Mouse (Mus musculus) hindbrain, embryonic 14.5 days (tissue): ENCODE results near the gene Dlx1. TPM values are rescaled to one million over a fixed set of nuclear protein-coding genes. Genes with fewer than 3 reads are reported as not detected.

Experiments used
- ATAC-seq: fragments of 200-750 bp; cut with Nextera tagmentation; 2 replicates; pipeline ENCODE4 v1.8.0; 2017; ENCODE audit warnings: moderate number of reproducible peaks, mild to moderate bottlenecking, moderate TSS enrichment, moderate library complexity; ENCODE audit not compliant: low FRiP score
- DNase-seq: peaks from one replicate; pipeline ENCODE4 v3.0.0-alpha.2; 2015; ENCODE audit warnings: low spot score
- H3K27ac ChIP-seq: fragments of 300-500 bp; sonication (generic); 2 replicates; pipeline ENCODE4 v1.5.1; 2014; ENCODE audit warnings: mild to moderate bottlenecking, moderate library complexity
- H3K27me3 ChIP-seq: fragments of 300-500 bp; sonication (generic); 2 replicates; pipeline ENCODE4 v1.6.1; 2014; ENCODE audit warnings: mild to moderate bottlenecking, low read length, mixed read lengths; ENCODE audit not compliant: control insufficient read depth, insufficient read depth
- H3K36me3 ChIP-seq: fragments of 300-500 bp; sonication (generic); replicated peaks from 2 replicates; pipeline ENCODE4 v1.6.1; 2014; ENCODE audit not compliant: control insufficient read depth, insufficient read depth
- H3K4me1 ChIP-seq: fragments of 300-500 bp; sonication (generic); replicated peaks from 2 replicates; pipeline ENCODE4 v1.6.1; 2014; ENCODE audit warnings: antibody characterized with exemption, low read length, mixed read lengths; ENCODE audit not compliant: control insufficient read depth, insufficient read depth
- H3K4me2 ChIP-seq: fragments of 300-500 bp; sonication (generic); replicated peaks from 2 replicates; pipeline ENCODE4 v1.6.1; 2014; ENCODE audit warnings: mild to moderate bottlenecking, moderate library complexity
- H3K4me3 ChIP-seq: fragments of 300-500 bp; sonication (generic); replicated peaks from 2 replicates; pipeline ENCODE4 v1.5.1; 2014; ENCODE audit warnings: mild to moderate bottlenecking, low read length
- H3K9ac ChIP-seq: fragments of 300-500 bp; sonication (generic); 2 replicates; pipeline ENCODE4 v1.6.1; 2014
- H3K9me3 ChIP-seq: fragments of 300-500 bp; sonication (generic); 2 replicates; pipeline ENCODE4 v1.6.1; 2016; ENCODE audit warnings: low read length; ENCODE audit not compliant: control insufficient read depth
- WGBS: fragments of 180-500 bp; shearing (Covaris S2); extraction: QIAGEN DNeasy Blood & Tissue Kit; methylation state at CpG from one replicate; pipeline ENCODE4 v1.1.7; 2014; 5-methylcytosine and 5-hydroxymethylcytosine counted together
- polyA plus RNA-seq: library from polyadenylated mRNA; unstranded; fragments of >200 nt; fragmentation: Nextera tagmentation; extraction: Ambion mirVana; gene quantifications from 2 replicates; pipeline ENCODE4 v1.2.1, GENCODE M21; 2014

The Dlx1 gene
- polyA plus RNA-seq, 1 experiment from 2014 or later: 0.52 TPM

DNA sequence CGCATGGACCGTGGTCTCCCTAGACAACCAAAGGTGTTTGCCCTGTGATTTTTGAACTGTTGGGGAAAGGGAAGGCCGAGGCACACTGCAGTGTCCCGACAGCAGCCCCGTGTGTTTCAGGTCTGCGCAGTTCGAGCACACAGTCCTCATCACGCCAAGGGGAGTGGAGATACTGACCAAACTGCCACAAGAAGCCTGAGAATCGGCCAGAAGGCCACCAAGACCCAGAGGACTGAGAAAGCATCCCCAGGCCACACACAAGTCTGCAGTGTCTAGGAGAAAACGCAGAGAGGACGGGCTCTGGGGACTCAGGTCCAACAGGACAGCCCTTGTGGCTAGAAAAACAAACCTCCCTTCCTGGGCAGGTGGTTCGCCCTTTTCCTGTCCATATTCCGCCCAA is 3.1 kb upstream of the Dlx1 start:
- Histone ChIP-seq H3K27me3 (peaks cover 96% of the 10 kb centered on the region), H3K4me2 (no peak overlapping the region), H3K4me1 (0 out of 2 replicates have a peak, but pooled peaks cover 10% of the 10 kb centered on the region), H3K9me3 (no peaks in the 10 kb centered on the region), H3K9ac (no peak overlapping the region), H3K4me3 (no peak overlapping the region), H3K27ac (no peak overlapping the region), H3K36me3 (no peaks in the 10 kb centered on the region)
- 29% methylated on average over 13 of the region's 13 CpGs for WGBS
- no peak for DNase-seq
- no peak for ATAC-seq

DNA sequence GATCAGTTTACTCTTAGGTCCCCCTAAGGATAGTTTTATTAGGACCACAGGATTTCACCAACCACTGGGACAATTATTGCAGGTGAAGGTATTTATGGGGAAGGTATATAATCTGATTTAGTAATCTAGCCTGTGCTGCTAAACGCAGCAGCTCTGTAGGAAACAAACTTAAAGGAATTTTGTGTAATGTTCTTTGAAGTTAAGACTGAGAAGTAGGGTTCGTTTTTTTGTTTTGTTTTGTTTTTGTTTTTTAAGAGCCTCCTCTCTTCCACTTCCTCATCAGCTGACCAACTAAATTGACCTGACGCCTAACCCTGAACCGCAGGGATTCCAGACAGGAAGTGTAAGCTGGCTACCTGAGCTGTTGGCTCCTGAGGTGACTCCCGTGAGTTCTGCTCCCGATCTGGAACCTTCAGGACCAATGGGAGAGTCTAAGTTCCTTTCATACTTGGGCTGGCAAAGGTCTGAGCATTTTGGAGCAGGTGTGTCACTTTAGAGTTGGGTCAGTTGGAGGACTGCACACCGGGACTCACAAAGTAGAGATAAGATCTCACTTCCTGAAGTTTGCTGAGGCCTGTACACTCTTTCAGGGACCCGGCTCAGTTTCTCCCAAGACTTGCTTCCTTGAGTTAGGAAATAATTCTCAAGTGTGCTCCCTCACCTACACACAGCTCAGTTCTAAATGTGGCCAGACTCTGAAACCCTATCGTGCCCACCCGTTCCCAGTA is 1.2 kb upstream of the Dlx1 start:
- H3K4me3 ChIP-seq: no peak overlapping the region
- H3K9ac ChIP-seq: no peak overlapping the region
- 3% methylated on average over 10 of the region's 10 CpGs for WGBS
- H3K27me3 ChIP-seq: peaks cover 95% of the 10 kb centered on the region
- no peak overlapping the region for H3K27ac ChIP-seq
- H3K4me1 ChIP-seq: 0 out of 2 replicates have a peak, but pooled peaks cover 10% of the 10 kb centered on the region
- H3K9me3 ChIP-seq: no peaks in the 10 kb centered on the region
- no peak for ATAC-seq
- H3K36me3 ChIP-seq: no peaks in the 10 kb centered on the region
- no peak overlapping the region for H3K4me2 ChIP-seq
- DNase-seq: peak; percentile 23

DNA sequence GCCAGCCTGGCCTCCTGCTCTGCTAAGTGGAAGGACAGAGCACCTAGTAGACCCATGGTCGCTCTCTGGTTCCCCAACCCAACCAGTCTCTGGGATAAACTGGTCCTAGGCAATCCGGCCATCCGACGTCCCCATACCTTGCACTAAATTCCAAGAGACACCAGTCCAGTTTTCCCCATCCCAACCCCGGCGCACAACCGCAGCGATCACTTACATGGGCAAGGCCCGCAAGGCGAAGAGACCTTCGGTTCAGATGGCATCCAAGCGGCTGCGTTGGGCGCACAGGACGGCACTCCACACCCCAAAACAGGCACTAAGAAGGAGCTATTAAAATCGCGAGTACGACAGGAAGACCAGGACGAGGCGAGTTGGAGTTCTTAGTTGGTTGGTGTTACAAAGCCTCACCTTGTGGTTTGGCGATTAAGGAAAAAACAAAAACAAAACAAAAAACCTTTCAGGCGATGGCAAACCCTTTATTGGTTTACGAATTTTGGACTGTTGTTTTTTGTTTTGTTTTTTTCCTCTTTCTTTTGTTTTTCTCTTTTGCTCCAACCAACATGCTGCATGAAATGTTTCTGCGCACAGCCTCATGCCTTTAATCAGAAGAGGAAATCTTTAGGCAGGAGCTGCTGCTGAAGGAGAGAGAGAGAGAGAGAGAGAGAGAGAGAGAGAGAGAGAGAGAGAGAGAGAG is 445 bp upstream of the Dlx1 start:
- H3K4me1 ChIP-seq: 0 out of 2 replicates have a peak, but pooled peaks cover 10% of the 10 kb centered on the region

DNA sequence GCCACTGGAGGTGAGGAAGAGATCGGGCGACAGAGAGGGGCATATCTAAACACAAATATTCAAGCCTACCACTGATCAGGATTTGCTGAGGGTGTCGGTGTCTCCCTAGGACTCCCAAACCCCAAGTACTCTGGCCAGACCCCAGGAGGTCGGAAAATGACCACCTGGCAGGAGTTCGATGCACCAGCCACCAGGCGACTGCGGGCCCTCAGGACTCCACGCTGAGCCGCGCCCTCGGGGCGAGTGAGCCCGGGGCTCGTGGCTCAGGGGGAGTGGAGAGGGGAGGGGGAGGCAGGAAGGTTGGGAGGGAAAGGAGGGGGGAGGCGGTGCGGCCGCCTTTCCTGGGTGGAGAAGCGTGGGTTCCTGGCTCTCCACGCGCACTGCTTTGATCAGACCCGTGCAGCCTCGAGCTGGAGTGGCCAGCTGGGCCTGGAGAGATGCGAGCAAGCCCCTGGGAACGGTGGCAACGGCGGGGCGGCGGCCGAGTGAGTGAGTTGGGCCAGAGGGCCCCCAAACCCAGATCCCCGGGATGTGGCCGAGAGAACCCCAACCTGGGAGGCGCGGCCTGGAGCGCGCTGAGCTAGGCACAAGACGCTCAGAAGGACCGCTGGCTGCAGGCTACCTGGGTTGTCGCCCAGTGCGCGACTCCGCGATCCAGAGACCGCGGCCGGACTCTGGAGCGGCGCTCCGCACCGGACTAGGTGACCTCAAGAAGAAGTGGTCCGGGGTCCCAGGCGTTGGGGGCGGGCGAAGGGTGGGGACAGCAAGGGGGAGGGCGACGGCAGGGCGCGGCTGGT is 999 bp downstream of the Dlx1 start:
- WGBS: under 1% methylated on average over 46 of the region's 57 CpGs
- Histone ChIP-seq H3K36me3 (no peaks in the 10 kb centered on the region), H3K9me3 (no peaks in the 10 kb centered on the region), H3K27me3 (peaks cover 96% of the 10 kb centered on the region), H3K4me3 (peak overlapping the region; percentile 29), H3K9ac (no peak overlapping the region), H3K4me2 (peak overlapping the region; percentile 55), H3K4me1 (0 out of 2 replicates have a peak, but pooled peaks cover 10% of the 10 kb centered on the region), H3K27ac (no peak overlapping the region)
- ATAC-seq (peak; percentile 34; the same call in 1 of the 2 replicates), DNase-seq (no peak)

More for the DNA sequence above, 445 bp upstream of the Dlx1 start:
- 2% methylated on average over 24 of the region's 24 CpGs for WGBS
- H3K27me3 ChIP-seq: peaks cover 96% of the 10 kb centered on the region
- H3K9me3 ChIP-seq: no peaks in the 10 kb centered on the region
- H3K36me3 ChIP-seq: no peaks in the 10 kb centered on the region
- H3K4me3 ChIP-seq: no peak overlapping the region
- no peak overlapping the region for H3K4me2 ChIP-seq
- ATAC-seq (no peak), DNase-seq (no peak)
- H3K9ac ChIP-seq: no peak overlapping the region
- no peak overlapping the region for H3K27ac ChIP-seq

DNA sequence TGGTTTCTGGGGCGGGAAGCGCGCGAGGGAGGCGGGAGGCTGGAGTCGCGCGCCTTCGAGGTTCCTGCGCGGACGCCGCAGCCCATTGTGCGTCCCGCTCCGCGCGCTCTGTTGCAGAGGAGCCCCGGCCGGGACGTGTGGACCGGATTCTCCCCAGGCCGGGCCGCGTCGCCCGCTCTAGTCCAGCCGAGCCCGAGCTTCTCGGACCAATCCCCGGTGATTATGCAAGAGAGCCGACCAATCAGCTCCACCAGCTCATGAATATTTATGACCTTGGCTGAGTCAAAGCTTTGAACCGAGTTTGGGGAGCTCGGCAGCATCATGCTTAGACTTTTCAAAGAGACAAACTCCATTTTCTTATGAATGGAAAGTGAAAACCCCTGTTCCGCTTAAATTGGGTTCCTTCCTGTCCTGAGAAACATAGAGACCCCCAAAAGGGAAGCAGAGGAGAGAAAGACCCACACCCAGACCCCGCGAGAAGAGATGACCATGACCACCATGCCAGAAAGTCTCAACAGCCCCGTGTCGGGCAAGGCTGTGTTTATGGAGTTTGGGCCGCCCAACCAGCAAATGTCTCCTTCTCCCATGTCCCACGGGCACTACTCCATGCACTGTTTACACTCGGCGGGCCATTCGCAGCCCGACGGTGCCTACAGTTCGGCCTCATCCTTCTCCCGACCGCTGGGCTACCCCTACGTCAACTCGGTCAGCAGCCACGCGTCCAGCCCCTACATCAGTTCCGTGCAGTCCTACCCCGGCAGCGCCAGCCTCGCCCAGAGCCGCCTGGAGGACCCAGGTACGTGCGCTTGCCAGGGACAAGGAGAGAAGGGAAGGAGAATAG is 1.8 kb downstream of the Dlx1 start:
- Histone ChIP-seq H3K9me3 (no peaks in the 10 kb centered on the region), H3K36me3 (no peaks in the 10 kb centered on the region), H3K27ac (no peak overlapping the region), H3K4me2 (peak overlapping the region; percentile 55), H3K9ac (no peak overlapping the region), H3K27me3 (peaks cover 96% of the 10 kb centered on the region), H3K4me1 (0 out of 2 replicates have a peak, but pooled peaks cover 10% of the 10 kb centered on the region), H3K4me3 (peak overlapping the region; percentile 29)
- WGBS: under 1% methylated on average over 51 of the region's 60 CpGs
- DNase-seq: no peak
- peak; percentile 65 for ATAC-seq

DNA sequence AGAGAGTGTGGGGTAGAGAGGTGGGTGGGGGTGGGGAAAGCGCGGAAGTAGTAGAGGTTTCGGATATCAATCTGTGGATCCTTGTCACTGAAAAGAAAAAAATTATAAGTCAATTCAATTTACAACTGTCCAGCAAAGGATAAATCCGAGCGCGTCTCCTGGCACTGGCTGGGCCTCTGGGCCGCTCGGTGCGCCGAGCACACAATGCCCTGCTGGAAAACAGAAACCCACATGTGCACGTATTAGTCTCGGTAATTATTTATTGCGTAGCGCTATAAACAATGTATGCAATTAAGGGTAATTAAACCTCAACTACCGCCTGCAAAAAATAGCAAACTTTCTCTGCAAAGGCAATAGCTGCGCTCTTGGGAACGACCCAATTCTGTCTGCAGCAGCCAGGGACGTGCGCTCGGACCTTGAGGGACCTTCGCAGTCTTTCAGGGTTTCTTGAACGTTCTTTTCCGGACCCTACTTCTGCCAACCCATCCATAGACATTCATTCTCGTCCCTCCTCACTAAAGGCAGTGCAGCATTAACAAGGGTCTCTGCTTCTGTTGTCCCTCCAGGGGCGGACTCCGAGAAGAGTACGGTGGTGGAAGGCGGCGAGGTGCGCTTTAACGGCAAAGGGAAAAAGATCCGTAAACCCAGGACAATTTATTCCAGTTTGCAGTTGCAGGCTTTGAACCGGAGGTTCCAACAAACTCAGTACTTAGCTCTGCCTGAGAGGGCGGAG is 2.6 kb downstream of the Dlx1 start:
- Histone ChIP-seq H3K36me3 (no peaks in the 10 kb centered on the region), H3K9ac (no peak overlapping the region), H3K4me1 (0 out of 2 replicates have a peak, but pooled peaks cover 10% of the 10 kb centered on the region), H3K4me2 (no peak overlapping the region), H3K4me3 (no peak overlapping the region), H3K9me3 (no peaks in the 10 kb centered on the region), H3K27me3 (peaks cover 95% of the 10 kb centered on the region), H3K27ac (no peak overlapping the region)
- DNase-seq (no peak), ATAC-seq (no peak)
- WGBS: 1% methylated on average over 34 of the region's 34 CpGs

DNA sequence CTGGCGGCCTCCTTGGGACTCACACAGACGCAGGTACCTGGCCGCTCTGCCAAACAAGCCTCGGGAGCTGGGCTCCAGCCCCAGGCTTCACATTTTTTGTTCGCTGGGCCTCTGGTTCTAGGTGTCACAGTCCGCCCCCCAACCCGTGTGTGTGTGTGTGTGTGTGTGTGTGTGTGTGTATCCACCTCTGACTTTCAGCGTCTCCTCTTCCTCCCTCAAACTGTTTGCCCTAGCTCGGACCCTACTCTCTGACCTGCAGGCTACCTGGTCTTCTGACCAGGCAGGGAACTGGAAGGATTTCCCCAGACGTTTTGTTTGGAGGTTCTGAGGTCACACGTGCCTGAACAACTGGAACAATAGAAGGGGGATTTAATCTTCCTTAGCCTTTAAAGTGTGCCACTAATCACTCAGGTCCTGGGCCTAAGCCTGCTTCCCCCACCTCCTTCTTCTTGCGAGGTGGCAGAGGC is 3.2 kb downstream of the Dlx1 start:
- DNase-seq: no peak
- H3K4me3 ChIP-seq: no peak overlapping the region

More for the DNA sequence above, 3.2 kb downstream of the Dlx1 start:
- Histone ChIP-seq H3K4me1 (0 out of 2 replicates have a peak, but pooled peaks cover 10% of the 10 kb centered on the region), H3K27ac (no peak overlapping the region), H3K9ac (no peak overlapping the region), H3K36me3 (no peaks in the 10 kb centered on the region), H3K9me3 (no peaks in the 10 kb centered on the region), H3K27me3 (peaks cover 93% of the 10 kb centered on the region), H3K4me2 (no peak overlapping the region)
- 1% methylated on average over 12 of the region's 12 CpGs for WGBS
- no peak for ATAC-seq
